Mouse (Mus musculus) bone marrow, adult 2 months (tissue): ENCODE data around the gene Carm1.

Source experiments
- CTCF ChIP-seq: fragments of 200-500 bp; IDR thresholded peaks from 2 replicates; pipeline ENCODE4 v1.5.1; 2011; ENCODE audit warnings: low read length, control low read depth; ENCODE audit not compliant: control insufficient read depth, insufficient read depth
- POLR2A ChIP-seq: fragments of 200-500 bp; IDR thresholded peaks from 2 replicates; pipeline ENCODE4 v1.6.1; 2011; ENCODE audit warnings: low read depth, mild to moderate bottlenecking, control low read depth, low read length, borderline replicate concordance; ENCODE audit not compliant: control insufficient read depth

GRCm38 (mm10) chr9:21588350-21588749, 41.7 kb downstream of the Carm1 start:
- no peak for TF ChIP-seq CTCF
- TF ChIP-seq POLR2A: no peak
